Mouse (Mus musculus) stomach, postnatal 0 days (tissue): Measurements from ENCODE around the gene Nelfcd. TPM values are rescaled to one million over a fixed set of nuclear protein-coding genes. Genes with fewer than 3 reads are reported as not detected.
A peak's percentile ranks its signal among the peaks of the same experiment; 100 is the strongest.

Experiments
- ATAC-seq: fragments of 200-750 bp; cut with Nextera tagmentation; 2 replicates; pipeline ENCODE4 v1.8.0; 2017; ENCODE audit not compliant: low FRiP score, low TSS enrichment
- DNase-seq: peaks from one replicate; pipeline ENCODE4 v3.0.0-alpha.2; 2016; ENCODE audit warnings: low spot score
- H3K27ac ChIP-seq: fragments of 300-500 bp; sonication (generic); replicated peaks from 2 replicates; pipeline ENCODE4 v1.5.1; 2014; ENCODE audit warnings: mild to moderate bottlenecking, control low read depth
- H3K27me3 ChIP-seq: fragments of 300-500 bp; sonication (generic); 2 replicates; pipeline ENCODE4 v1.6.1; 2014; ENCODE audit warnings: low read length; ENCODE audit not compliant: control insufficient read depth, insufficient read depth
- H3K36me3 ChIP-seq: fragments of 300-500 bp; sonication (generic); 2 replicates; pipeline ENCODE4 v1.6.1; 2014; ENCODE audit warnings: low read length, mixed read lengths; ENCODE audit not compliant: control insufficient read depth, insufficient read depth
- H3K4me1 ChIP-seq: fragments of 300-500 bp; sonication (generic); replicated peaks from 2 replicates; pipeline ENCODE4 v1.6.1; 2014; ENCODE audit warnings: antibody characterized with exemption; ENCODE audit not compliant: control insufficient read depth, insufficient read depth
- H3K4me2 ChIP-seq: fragments of 300-500 bp; sonication (generic); replicated peaks from 2 replicates; pipeline ENCODE4 v1.6.1; 2014; ENCODE audit warnings: low read depth, mild to moderate bottlenecking, control low read depth, moderate library complexity
- H3K4me3 ChIP-seq: fragments of 300-500 bp; sonication (generic); 2 replicates; pipeline ENCODE4 v1.5.1; 2014; ENCODE audit warnings: low read depth, low read length, control low read depth
- H3K9ac ChIP-seq: fragments of 300-500 bp; sonication (generic); 2 replicates; pipeline ENCODE4 v1.6.1; 2014; ENCODE audit warnings: mild to moderate bottlenecking, low read length, control low read depth, mixed read lengths
- H3K9me3 ChIP-seq: fragments of 300-500 bp; sonication (generic); 2 replicates; pipeline ENCODE4 v1.6.1; 2016; ENCODE audit warnings: low read length; ENCODE audit not compliant: control insufficient read depth
- CTCF ChIP-seq: IDR thresholded peaks from 2 replicates; pipeline ENCODE4 v1.5.1; 2016; ENCODE audit warnings: antibody characterized with exemption, low read depth, mild to moderate bottlenecking, moderate library complexity
- EP300 ChIP-seq: optimal IDR thresholded peaks from 2 replicates; pipeline ENCODE3; 2016; ENCODE audit warnings: antibody characterized with exemption
- WGBS: fragments of 180-500 bp; shearing (Covaris S2); extraction: QIAGEN DNeasy Blood & Tissue Kit; methylation state at CpG from one replicate; pipeline ENCODE4 v1.1.7; 2014; 5-methylcytosine and 5-hydroxymethylcytosine counted together
- polyA plus RNA-seq: library from polyadenylated mRNA; unstranded; fragments of >200 nt; fragmentation: Nextera tagmentation; extraction: Ambion mirVana; gene quantifications from 2 replicates; pipeline ENCODE4 v1.2.1, GENCODE M21; 2015

Gene Nelfcd
- polyA plus RNA-seq: 37.6 and 40.2 TPM in 2 replicates

GRCm38 (mm10) chr2:174415731-174416310 lies at the start of gene Nelfcd:
Nelfcd (plus strand) TSS chr2:174415804.
- H3K27me3 ChIP-seq: no peaks in the 10 kb centered on the region
- peak; percentile 96 for ATAC-seq
- under 1% methylated on average over 40 of the region's 40 CpGs for WGBS
- no peaks in the 10 kb centered on the region for H3K9me3 ChIP-seq
- peak within 1 kb of the TSS; percentile 98 for H3K4me2 ChIP-seq
- peak within 1 kb of the TSS; percentile 83 for H3K4me3 ChIP-seq
- DNase-seq: peak; percentile 99
- H3K4me1 ChIP-seq: no peaks in the 10 kb centered on the region
- no peaks in the 10 kb centered on the region for H3K36me3 ChIP-seq
- TF ChIP-seq EP300 (no peak), CTCF (no peak)
- peak within 1 kb of the TSS; percentile 89 for H3K9ac ChIP-seq
- peak within 1 kb of the TSS; percentile 65 for H3K27ac ChIP-seq

- 84% methylated on average over 10 of the region's 10 CpGs for WGBS
- TF ChIP-seq EP300 (no peak), CTCF (no peak)
- no peaks in the 10 kb centered on the region for H3K4me1 ChIP-seq
- H3K4me3 ChIP-seq: no peak overlapping the region
- no peak overlapping the region for H3K4me2 ChIP-seq
- no peaks in the 10 kb centered on the region for H3K27me3 ChIP-seq
- H3K9ac ChIP-seq: no peak overlapping the region
- DNase-seq (no peak), ATAC-seq (no peak)
- H3K36me3 ChIP-seq: no peaks in the 10 kb centered on the region
- no peak overlapping the region for H3K27ac ChIP-seq
- no peaks in the 10 kb centered on the region for H3K9me3 ChIP-seq
Observed at GRCm38 (mm10) chr2:174366571-174366970, 49.0 kb upstream of the Nelfcd start.

GRCm38 (mm10) chr2:174381021-174381420 lies 34.6 kb upstream of the Nelfcd start:
- no peaks in the 10 kb centered on the region for H3K4me1 ChIP-seq
- H3K36me3 ChIP-seq: no peaks in the 10 kb centered on the region
- no peaks in the 10 kb centered on the region for H3K9me3 ChIP-seq
- TF ChIP-seq EP300: no peak
- no peak for TF ChIP-seq CTCF
- 84% methylated on average over 9 of the region's 9 CpGs for whole genome bisulfite sequencing
- H3K9ac ChIP-seq: no peak overlapping the region
- no peak overlapping the region for H3K4me2 ChIP-seq
- H3K27me3 ChIP-seq: no peaks in the 10 kb centered on the region
- ATAC-seq (no peak), DNase-seq (no peak)
- no peak overlapping the region for H3K4me3 ChIP-seq
- no peak overlapping the region for H3K27ac ChIP-seq

- Histone ChIP-seq H3K36me3 (no peaks in the 10 kb centered on the region), H3K27me3 (no peaks in the 10 kb centered on the region), H3K9ac (no peak overlapping the region), H3K4me2 (no peak overlapping the region), H3K4me3 (no peak overlapping the region), H3K9me3 (no peaks in the 10 kb centered on the region), H3K27ac (no peak overlapping the region), H3K4me1 (no peaks in the 10 kb centered on the region)
- 90% methylated on average over 3 of the region's 3 CpGs for WGBS
- DNase-seq (no peak), ATAC-seq (no peak)
- TF ChIP-seq CTCF (no peak), EP300 (no peak)
Observed at GRCm38 (mm10) chr2:174391936-174392335, 23.7 kb upstream of the Nelfcd start.

GRCm38 (mm10) chr2:174392554-174392953 lies 23.1 kb upstream of the Nelfcd start:
- H3K4me2 ChIP-seq: no peak overlapping the region
- DNase-seq (no peak), ATAC-seq (no peak)
- no peaks in the 10 kb centered on the region for H3K36me3 ChIP-seq
- H3K4me1 ChIP-seq: no peaks in the 10 kb centered on the region
- H3K27me3 ChIP-seq: no peaks in the 10 kb centered on the region
- H3K9me3 ChIP-seq: no peaks in the 10 kb centered on the region
- no peak for TF ChIP-seq EP300
- no peak for TF ChIP-seq CTCF
- H3K27ac ChIP-seq: no peak overlapping the region
- no peak overlapping the region for H3K4me3 ChIP-seq
- H3K9ac ChIP-seq: no peak overlapping the region
- WGBS: 78% methylated on average over 9 of the region's 9 CpGs

GRCm38 (mm10) chr2:174393383-174393782 lies 22.2 kb upstream of the Nelfcd start:
- H3K27me3 ChIP-seq: no peaks in the 10 kb centered on the region
- no peak overlapping the region for H3K4me2 ChIP-seq
- 77% methylated on average over 5 of the region's 5 CpGs for WGBS
- no peaks in the 10 kb centered on the region for H3K36me3 ChIP-seq
- no peak overlapping the region for H3K27ac ChIP-seq
- no peaks in the 10 kb centered on the region for H3K9me3 ChIP-seq
- H3K4me3 ChIP-seq: no peak overlapping the region
- ATAC-seq (no peak), DNase-seq (no peak)
- H3K4me1 ChIP-seq: no peaks in the 10 kb centered on the region
- H3K9ac ChIP-seq: no peak overlapping the region
- TF ChIP-seq CTCF (no peak), EP300 (no peak)
